Mouse (Mus musculus): ENCODE results near the gene Fdx1. TPM values are rescaled to one million over a fixed set of nuclear protein-coding genes. Genes with fewer than 3 reads are reported as not detected.
A peak's percentile ranks its signal among the peaks of the same experiment; 100 is the strongest.

Fdx1 gene
- total RNA-seq, 2 experiments from 2014 or later = 15.2 to 16.0 TPM

DNA sequence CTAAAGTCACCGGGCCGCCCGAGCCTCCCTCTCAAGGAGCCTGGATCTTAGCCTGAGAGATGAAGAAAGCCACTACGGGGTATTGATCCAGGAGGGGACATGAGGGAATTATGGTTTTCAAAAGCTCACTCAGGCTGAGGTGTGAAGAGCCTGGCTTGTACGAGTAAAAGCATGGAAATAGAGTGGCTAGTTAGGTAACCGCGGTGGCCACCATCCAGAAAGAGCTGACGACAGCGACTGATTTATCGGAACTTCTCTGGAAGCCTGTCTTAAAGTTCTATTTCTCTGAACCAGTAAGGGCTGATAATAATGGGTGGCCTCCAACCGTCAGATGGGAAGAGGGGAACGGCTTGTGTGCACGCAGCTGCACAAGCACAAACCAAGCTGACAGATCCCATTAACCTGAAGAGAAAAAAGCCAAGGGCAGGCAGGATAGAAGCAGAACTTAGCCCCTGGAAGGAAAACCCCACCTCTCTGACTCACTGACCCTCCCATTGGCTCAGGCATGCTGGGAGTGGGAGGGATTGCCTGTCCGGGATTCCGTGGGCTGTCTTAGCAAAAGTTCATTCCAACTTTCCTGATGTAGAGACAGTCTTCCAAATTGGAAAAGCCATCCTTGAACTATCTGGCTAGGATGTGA lies 48.8 kb downstream of the Fdx1 start:
- intact Hi-C loops (cut with DNase I) = no loop called here
- no peak for DNase-seq

DNA sequence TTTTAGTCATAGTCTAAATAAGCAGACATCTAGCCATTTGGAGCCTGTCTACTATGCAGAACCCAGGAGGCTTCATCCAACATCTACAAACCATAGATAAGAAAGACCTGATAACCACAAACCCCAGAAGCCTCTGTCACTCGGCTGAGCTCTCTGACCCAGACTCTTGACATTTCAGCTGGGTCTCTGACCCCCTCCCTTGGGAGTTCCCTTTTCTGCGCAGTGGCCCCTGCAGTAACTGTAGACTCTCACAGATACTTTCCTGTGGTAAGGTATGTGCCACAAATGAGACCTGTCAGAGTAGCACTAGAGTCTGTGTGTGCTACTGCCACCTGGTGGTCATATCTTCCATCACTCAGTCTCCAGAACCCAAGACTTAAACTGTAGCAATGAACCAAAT lies 54.5 kb downstream of the Fdx1 start:
- DNase-seq = peak; percentile 74
- intact Hi-C loops (cut with DNase I) = loop anchor here (10.0 kb wide), 1 partner anchor 574 kb away; no protein-coding TSS in a partner anchor

DNA sequence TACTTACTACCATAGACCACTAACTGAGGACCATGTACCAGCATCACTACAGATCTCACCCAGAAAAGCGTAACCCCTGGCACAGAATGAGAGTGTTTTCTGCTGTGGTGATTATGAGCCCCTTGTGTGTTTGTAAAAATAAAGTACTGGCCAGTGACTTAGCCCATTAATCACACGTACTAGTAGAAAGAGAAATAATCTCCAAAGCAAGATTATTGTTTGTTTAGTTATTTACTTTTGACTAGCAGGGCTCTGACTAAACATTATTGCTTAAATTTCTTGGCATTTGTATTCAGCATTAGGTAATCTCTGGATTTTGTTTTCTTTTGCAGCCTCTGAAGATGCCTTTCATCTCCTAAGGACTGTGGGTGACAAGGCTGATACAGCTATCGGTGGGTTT lies 55.1 kb downstream of the Fdx1 start:
- intact Hi-C loops (cut with DNase I) = loop anchor here (10.0 kb wide), 1 partner anchor 573 kb away; no protein-coding TSS in a partner anchor

DNA sequence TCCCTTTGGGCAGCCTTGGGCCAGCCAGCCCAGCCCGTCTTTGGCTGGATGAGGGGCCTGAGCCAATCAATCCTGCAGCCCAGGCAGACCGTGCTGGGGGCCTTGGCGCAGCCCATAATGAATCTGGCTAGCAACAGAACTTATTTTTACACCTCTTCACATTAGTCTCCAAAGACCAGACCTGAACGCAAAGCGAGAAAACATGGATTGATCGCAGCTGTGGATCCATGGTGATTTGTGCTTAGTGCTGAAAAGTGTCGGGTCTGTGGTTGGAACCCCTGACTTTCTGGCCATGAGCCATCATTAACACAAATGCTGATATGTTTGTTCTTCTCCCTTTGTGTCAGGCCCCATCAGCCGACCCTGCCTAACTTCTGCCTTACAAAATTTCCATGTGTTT lies 56.4 kb downstream of the Fdx1 start:
- no peak for DNase-seq
- intact Hi-C loops (cut with DNase I) = loop anchor here (10.0 kb wide), 1 partner anchor 572 kb away; no protein-coding TSS in a partner anchor

More for the DNA sequence above, 55.1 kb downstream of the Fdx1 start:
- DNase-seq = no peak

Other genes starting within 250 kb of the Fdx1 start
- gene Arhgap20, start 198.2 kb downstream of the Fdx1 start, total RNA-seq (2021) = 10 to 100 TPM; 87.2 to 93.1 TPM
- 10 to 100 TPM; 58.4 to 71.4 TPM for gene Rdx, start 83.6 kb upstream of the Fdx1 start, total RNA-seq (2021)
- 10 to 100 TPM; 13.5 to 14.8 TPM for gene Zc3h12c, start 205.0 kb upstream of the Fdx1 start, total RNA-seq (2021)